Mouse (Mus musculus) hindbrain, embryonic 16.5 days (tissue): ENCODE measurements around the gene Entpd5. TPM values are rescaled to one million over a fixed set of nuclear protein-coding genes. Genes with fewer than 3 reads are reported as not detected.

ENCODE experiments used
- ATAC-seq: fragments of 200-750 bp; cut with Nextera tagmentation; 2 replicates; pipeline ENCODE4 v1.8.0; 2017; ENCODE audit warnings: moderate TSS enrichment, moderate library complexity
- H3K27ac ChIP-seq: fragments of 300-500 bp; sonication (generic); 2 replicates; pipeline ENCODE4 v1.5.1; 2014; ENCODE audit warnings: low read depth, mild to moderate bottlenecking, control low read depth, low read length, moderate library complexity
- H3K27me3 ChIP-seq: fragments of 300-500 bp; sonication (generic); replicated peaks from 2 replicates; pipeline ENCODE4 v1.6.1; 2014; ENCODE audit warnings: low read length; ENCODE audit not compliant: control insufficient read depth, insufficient read depth
- H3K36me3 ChIP-seq: fragments of 300-500 bp; sonication (generic); 2 replicates; pipeline ENCODE4 v1.6.1; 2014; ENCODE audit warnings: mild to moderate bottlenecking, low read length, moderate library complexity, mixed read lengths; ENCODE audit not compliant: control insufficient read depth, insufficient read depth
- H3K4me1 ChIP-seq: fragments of 300-500 bp; sonication (generic); 2 replicates; pipeline ENCODE4 v1.6.1; 2014; ENCODE audit warnings: low read depth, low read length; ENCODE audit not compliant: control insufficient read depth, insufficient read depth
- H3K4me2 ChIP-seq: fragments of 300-500 bp; sonication (generic); 2 replicates; pipeline ENCODE4 v1.6.1; 2014; ENCODE audit warnings: mild to moderate bottlenecking, low read length, control low read depth, moderate library complexity
- H3K4me3 ChIP-seq: fragments of 300-500 bp; sonication (generic); 2 replicates; pipeline ENCODE4 v1.5.1; 2014; ENCODE audit warnings: mild to moderate bottlenecking, low read length, control low read depth, moderate library complexity
- H3K9ac ChIP-seq: fragments of 300-500 bp; sonication (generic); 2 replicates; pipeline ENCODE4 v1.6.1; 2014; ENCODE audit warnings: low read depth, mild to moderate bottlenecking, control low read depth, low read length, moderate library complexity
- H3K9me3 ChIP-seq: fragments of 300-500 bp; sonication (generic); 2 replicates; pipeline ENCODE4 v1.6.1; 2014; ENCODE audit warnings: mild to moderate bottlenecking, low read length, moderate library complexity; ENCODE audit not compliant: control insufficient read depth
- WGBS: fragments of 180-500 bp; shearing (Covaris S2); extraction: QIAGEN DNeasy Blood & Tissue Kit; methylation state at CpG from one replicate; pipeline ENCODE4 v1.1.7; 2014; 5-methylcytosine and 5-hydroxymethylcytosine counted together
- polyA plus RNA-seq: library from polyadenylated mRNA; unstranded; fragments of >200 nt; fragmentation: Nextera tagmentation; extraction: Ambion mirVana; gene quantifications from 2 replicates; pipeline ENCODE4 v1.2.1, GENCODE M21; 2015

Gene Entpd5
- 11.9 and 14.6 TPM in 2 replicates for polyA plus RNA-seq

- Histone ChIP-seq H3K4me2 (peak within 1 kb of the TSS; percentile 90), H3K27ac (peak within 1 kb of the TSS; percentile 95), H3K27me3 (no peaks in the 10 kb centered on the region), H3K9me3 (no peaks in the 10 kb centered on the region), H3K9ac (peak within 1 kb of the TSS; percentile 91), H3K36me3 (no peaks in the 10 kb centered on the region), H3K4me3 (peak within 1 kb of the TSS; percentile 86), H3K4me1 (peaks cover 9% of the 10 kb centered on the region)
- peak; percentile 95 for ATAC-seq
- under 1% methylated on average over 45 of the region's 63 CpGs for WGBS
Observed at GRCm38 (mm10) chr12:84408819-84409507, at the start of gene Entpd5, which contains the start of gene Bbof1. Gene Entpd5 (minus strand): TSS chr12:84409029. Gene Bbof1 (plus strand): TSS chr12:84409071.

GRCm38 (mm10) chr12:84456911-84457310 is 48.1 kb upstream of the Entpd5 start:
- Histone ChIP-seq H3K9ac (no peak overlapping the region), H3K4me2 (no peak overlapping the region), H3K27ac (no peak overlapping the region), H3K27me3 (no peaks in the 10 kb centered on the region), H3K4me1 (peaks cover 5% of the 10 kb centered on the region; the same call in 1 of the 2 replicates), H3K36me3 (peaks cover 13% of the 10 kb centered on the region), H3K9me3 (no peaks in the 10 kb centered on the region), H3K4me3 (no peak overlapping the region)
- 93% methylated on average over 3 of the region's 3 CpGs for WGBS
- ATAC-seq: no peak

GRCm38 (mm10) chr12:84451801-84452200 is 43.0 kb upstream of the Entpd5 start:
- 3% methylated on average over 11 of the region's 11 CpGs for WGBS
- Histone ChIP-seq H3K9ac (peak overlapping the region; percentile 67), H3K9me3 (no peaks in the 10 kb centered on the region), H3K27ac (peak overlapping the region; percentile 81), H3K4me2 (peak overlapping the region; percentile 68), H3K4me1 (peaks cover 12% of the 10 kb centered on the region), H3K36me3 (no peaks in the 10 kb centered on the region; the same call in 1 of the 2 replicates), H3K4me3 (peak overlapping the region; percentile 65), H3K27me3 (no peaks in the 10 kb centered on the region; the same call in 1 of the 2 replicates)
- no peak for ATAC-seq

- WGBS: 1% methylated on average over 49 of the region's 49 CpGs
- peak; percentile 99 for ATAC-seq
- Histone ChIP-seq H3K4me3 (peak within 1 kb of the TSS; percentile 65), H3K9me3 (no peaks in the 10 kb centered on the region), H3K36me3 (no peaks in the 10 kb centered on the region), H3K27ac (peak within 1 kb of the TSS; percentile 81), H3K4me1 (peaks cover 12% of the 10 kb centered on the region), H3K4me2 (peak within 1 kb of the TSS; percentile 90), H3K9ac (peak within 1 kb of the TSS; percentile 72), H3K27me3 (no peaks in the 10 kb centered on the region; the same call in 1 of the 2 replicates)
Observed at GRCm38 (mm10) chr12:84450718-84451646, 42.2 kb upstream of the Entpd5 start, which contains the start of the genes Aldh6a1 and Lin52. Gene Aldh6a1 (minus strand): TSS chr12:84451004. Gene Lin52 (plus strand): TSS chr12:84451422.

GRCm38 (mm10) chr12:84450351-84450717 is 41.5 kb upstream of the Entpd5 start:
- 0% methylated on average over 6 of the region's 6 CpGs for WGBS

GRCm38 (mm10) chr12:84449887-84450286 is 41.1 kb upstream of the Entpd5 start:
- H3K9me3 ChIP-seq: no peaks in the 10 kb centered on the region
- WGBS: 40% methylated on average over 10 of the region's 10 CpGs
- H3K27ac ChIP-seq: peak overlapping the region; percentile 81; the same call in 1 of the 2 replicates
- no peaks in the 10 kb centered on the region; the same call in 1 of the 2 replicates for H3K27me3 ChIP-seq
- H3K9ac ChIP-seq: peak overlapping the region; percentile 72; the same call in 1 of the 2 replicates
- peak overlapping the region; percentile 90 for H3K4me2 ChIP-seq
- H3K36me3 ChIP-seq: no peaks in the 10 kb centered on the region
- H3K4me3 ChIP-seq: peak overlapping the region; percentile 65
- H3K4me1 ChIP-seq: peaks cover 12% of the 10 kb centered on the region
- ATAC-seq: no peak

More at GRCm38 (mm10) chr12:84450351-84450717, 41.5 kb upstream of the Entpd5 start:
- Histone ChIP-seq H3K4me2 (peak overlapping the region; percentile 90), H3K27ac (peak overlapping the region; percentile 81), H3K4me1 (peaks cover 12% of the 10 kb centered on the region), H3K9me3 (no peaks in the 10 kb centered on the region), H3K36me3 (no peaks in the 10 kb centered on the region), H3K9ac (peak overlapping the region; percentile 72), H3K4me3 (peak overlapping the region; percentile 65), H3K27me3 (no peaks in the 10 kb centered on the region; the same call in 1 of the 2 replicates)
- ATAC-seq: no peak

- Histone ChIP-seq H3K27me3 (no peaks in the 10 kb centered on the region; the same call in 1 of the 2 replicates), H3K4me3 (no peak overlapping the region), H3K4me1 (peaks cover 12% of the 10 kb centered on the region), H3K9ac (no peak overlapping the region), H3K9me3 (no peaks in the 10 kb centered on the region), H3K4me2 (no peak overlapping the region), H3K27ac (no peak overlapping the region), H3K36me3 (no peaks in the 10 kb centered on the region)
- ATAC-seq: no peak
- WGBS: 87% methylated on average over 6 of the region's 6 CpGs
Observed at GRCm38 (mm10) chr12:84448181-84448580, 39.4 kb upstream of the Entpd5 start.

GRCm38 (mm10) chr12:84447386-84447785 is 38.6 kb upstream of the Entpd5 start:
- no peak overlapping the region for H3K9ac ChIP-seq
- H3K4me3 ChIP-seq: no peak overlapping the region
- no peaks in the 10 kb centered on the region; the same call in 1 of the 2 replicates for H3K27me3 ChIP-seq
- WGBS: 81% methylated on average over 1 of the region's 1 CpGs
- no peaks in the 10 kb centered on the region for H3K36me3 ChIP-seq
- H3K4me1 ChIP-seq: peaks cover 10% of the 10 kb centered on the region
- no peak overlapping the region for H3K4me2 ChIP-seq
- H3K27ac ChIP-seq: no peak overlapping the region
- no peak for ATAC-seq
- no peaks in the 10 kb centered on the region for H3K9me3 ChIP-seq
